Mouse (Mus musculus): Measurements from ENCODE around the gene Slit1. TPM values are rescaled to one million over a fixed set of nuclear protein-coding genes. Genes with fewer than 3 reads are reported as not detected.

Gene Slit1
- polyA plus RNA-seq, 1 experiment from 2014 or later: 25.7 TPM

DNA sequence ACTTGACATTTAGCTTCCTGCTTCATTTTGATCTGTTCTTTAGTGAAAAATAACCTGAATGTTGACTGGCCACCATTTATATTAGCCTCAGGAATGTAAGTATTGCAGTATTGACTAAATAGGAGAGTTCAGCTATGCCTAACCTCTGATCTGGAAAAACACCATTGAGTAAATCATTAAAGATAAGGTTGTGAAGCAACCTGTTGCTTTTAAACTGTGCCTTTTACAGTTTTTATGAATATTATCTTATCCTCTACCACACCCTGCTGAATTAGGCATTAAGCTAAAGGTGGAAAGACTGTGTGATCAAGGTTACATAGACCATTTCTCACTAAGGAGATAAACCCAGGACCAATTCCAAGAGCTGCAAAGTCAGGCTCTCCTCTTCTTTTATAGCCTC, 165.9 kb downstream of the Slit1 start:
- Histone ChIP-seq H3K4me1 (replicated peaks) (no peaks in the 10 kb centered on the region), H3K9ac (no peak overlapping the region), H3K27ac (replicated peaks) (no peak overlapping the region), H3K4me3 (no peak overlapping the region), H3K9me3 (no peaks in the 10 kb centered on the region), H3K4me2 (no peak overlapping the region), H3K36me3 (peaks cover 13% of the 10 kb centered on the region; the same call in 1 of the 2 replicates), H3K27me3 (no peaks in the 10 kb centered on the region)
- no peak for ATAC-seq (ENCODE audit: low FRiP score, low read depth)

DNA sequence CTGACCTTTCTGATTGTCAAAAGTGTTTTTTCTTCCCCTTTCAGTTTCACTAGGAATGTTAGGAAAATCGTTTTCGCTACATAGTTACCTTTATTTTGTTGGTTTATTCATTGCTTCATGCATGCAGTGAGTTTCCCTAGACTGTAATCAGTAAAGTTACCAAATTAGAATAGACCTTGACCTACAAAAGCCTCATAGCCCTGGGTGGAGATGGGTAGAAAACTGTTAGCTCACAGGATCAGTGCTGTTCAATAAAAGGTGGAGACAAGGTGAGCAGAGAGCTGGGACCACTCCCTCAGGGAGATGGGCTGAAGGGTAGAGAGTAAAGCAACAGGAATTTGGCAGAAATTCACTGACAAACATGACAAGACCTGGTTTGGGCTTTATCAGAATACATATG, 169.8 kb downstream of the Slit1 start:
- 97% methylated on average over 2 of the region's 2 CpGs for WGBS
- H3K36me3 ChIP-seq: no peaks in the 10 kb centered on the region
- no peak for ATAC-seq (ENCODE audit: low FRiP score, low read depth)

GRCm38 (mm10) chr19:41568791-41569190, 174.7 kb downstream of the Slit1 start:
- ATAC-seq (ENCODE audit: low FRiP score, low read depth): no peak
- Histone ChIP-seq H3K9me3 (no peaks in the 10 kb centered on the region), H3K4me2 (no peak overlapping the region), H3K27me3 (no peaks in the 10 kb centered on the region), H3K4me1 (replicated peaks) (no peaks in the 10 kb centered on the region), H3K9ac (no peak overlapping the region), H3K4me3 (no peak overlapping the region), H3K36me3 (no peaks in the 10 kb centered on the region), H3K27ac (replicated peaks) (no peak overlapping the region)
- WGBS: 84% methylated on average over 2 of the region's 2 CpGs

More for the DNA sequence above, 169.8 kb downstream of the Slit1 start:
- Histone ChIP-seq H3K9me3 (no peaks in the 10 kb centered on the region), H3K4me2 (no peak overlapping the region), H3K27me3 (no peaks in the 10 kb centered on the region), H3K9ac (no peak overlapping the region), H3K4me3 (no peak overlapping the region), H3K4me1 (replicated peaks) (no peaks in the 10 kb centered on the region), H3K27ac (replicated peaks) (no peak overlapping the region)

GRCm38 (mm10) chr19:41560856-41561255, 182.6 kb downstream of the Slit1 start:
- ATAC-seq (ENCODE audit: low FRiP score, low read depth): no peak
- 91% methylated on average over 3 of the region's 3 CpGs for WGBS
- Histone ChIP-seq H3K4me3 (no peak overlapping the region), H3K36me3 (peaks cover 16% of the 10 kb centered on the region), H3K27me3 (no peaks in the 10 kb centered on the region), H3K4me2 (no peak overlapping the region), H3K9ac (no peak overlapping the region), H3K4me1 (replicated peaks) (0 out of 2 replicates have a peak, but pooled peaks cover 3% of the 10 kb centered on the region), H3K27ac (replicated peaks) (no peak overlapping the region), H3K9me3 (no peaks in the 10 kb centered on the region)

- no peak overlapping the region for H3K9ac ChIP-seq
- H3K9me3 ChIP-seq: no peaks in the 10 kb centered on the region
- peaks cover 21% of the 10 kb centered on the region for H3K36me3 ChIP-seq
- H3K4me1 ChIP-seq (replicated peaks): 0 out of 2 replicates have a peak, but pooled peaks cover 3% of the 10 kb centered on the region
- no peak overlapping the region for H3K4me2 ChIP-seq
- WGBS: 68% methylated on average over 9 of the region's 9 CpGs
- ATAC-seq (ENCODE audit: low FRiP score, low read depth): no peak
- no peak overlapping the region for H3K4me3 ChIP-seq
- no peak overlapping the region for H3K27ac ChIP-seq (replicated peaks)
- no peaks in the 10 kb centered on the region for H3K27me3 ChIP-seq
Observed at GRCm38 (mm10) chr19:41558891-41559486, 184.5 kb downstream of the Slit1 start.

- Histone ChIP-seq H3K27me3 (no peaks in the 10 kb centered on the region), H3K9me3 (no peaks in the 10 kb centered on the region), H3K4me3 (no peak overlapping the region), H3K4me2 (no peak overlapping the region), H3K27ac (replicated peaks) (no peak overlapping the region), H3K4me1 (replicated peaks) (0 out of 2 replicates have a peak, but pooled peaks cover 3% of the 10 kb centered on the region), H3K9ac (no peak overlapping the region), H3K36me3 (peaks cover 24% of the 10 kb centered on the region)
- 88% methylated on average over 4 of the region's 4 CpGs for WGBS
- ATAC-seq (ENCODE audit: low FRiP score, low read depth): no peak
Observed at GRCm38 (mm10) chr19:41557491-41557890, 186.0 kb downstream of the Slit1 start.

- 0 out of 2 replicates have a peak, but pooled peaks cover 3% of the 10 kb centered on the region for H3K4me1 ChIP-seq (replicated peaks)
- 83% methylated on average over 4 of the region's 4 CpGs for WGBS
- no peak for ATAC-seq (ENCODE audit: low FRiP score, low read depth)
- H3K27ac ChIP-seq (replicated peaks): no peak overlapping the region
- no peak overlapping the region for H3K4me3 ChIP-seq
- H3K36me3 ChIP-seq: peaks cover 25% of the 10 kb centered on the region
- no peaks in the 10 kb centered on the region for H3K9me3 ChIP-seq
- H3K27me3 ChIP-seq: no peaks in the 10 kb centered on the region
- no peak overlapping the region for H3K9ac ChIP-seq
- no peak overlapping the region for H3K4me2 ChIP-seq
Observed at GRCm38 (mm10) chr19:41556981-41557380, 186.5 kb downstream of the Slit1 start.

Small RNA genes within 50 kb of the gene (microRNA-seq; reads per million reads assigned to microRNA genes)
- gene Mir8091: not detected

Other genes starting within 250 kb of the Slit1 start
- 2.2 and 2.4 TPM in 2 replicates for gene Gm340, start 161.3 kb downstream of the Slit1 start, polyA plus RNA-seq (2015; fragmentation: Nextera tagmentation; extraction: Ambion mirVana)
- 5.8 and 6.6 TPM in 2 replicates for gene Arhgap19, start 58.4 kb upstream of the Slit1 start, polyA plus RNA-seq (2015; fragmentation: Nextera tagmentation; extraction: Ambion mirVana)
- gene Frat1, start 86.3 kb upstream of the Slit1 start, polyA plus RNA-seq (2015; fragmentation: Nextera tagmentation; extraction: Ambion mirVana): 19.1 and 21.1 TPM in 2 replicates
- 6.7 and 8.1 TPM in 2 replicates for gene Frat2, start 104.5 kb upstream of the Slit1 start, polyA plus RNA-seq (2015; fragmentation: Nextera tagmentation; extraction: Ambion mirVana)
- gene Rrp12, start 152.5 kb upstream of the Slit1 start, polyA plus RNA-seq (2015; fragmentation: Nextera tagmentation; extraction: Ambion mirVana): 17.6 and 19.4 TPM in 2 replicates
- gene Pgam1, start 168.3 kb upstream of the Slit1 start, polyA plus RNA-seq (2015; fragmentation: Nextera tagmentation; extraction: Ambion mirVana): 530 and 573 TPM in 2 replicates
- 52.3 and 59.8 TPM in 2 replicates for gene Exosc1, start 189.8 kb upstream of the Slit1 start, polyA plus RNA-seq (2015; fragmentation: Nextera tagmentation; extraction: Ambion mirVana)
- gene Zdhhc16, start 189.8 kb upstream of the Slit1 start, polyA plus RNA-seq (2015; fragmentation: Nextera tagmentation; extraction: Ambion mirVana): 85.9 and 86.6 TPM in 2 replicates
- 31.3 and 33.4 TPM in 2 replicates for gene Mms19, start 237.5 kb upstream of the Slit1 start, polyA plus RNA-seq (2015; fragmentation: Nextera tagmentation; extraction: Ambion mirVana)
- 13.0 and 15.0 TPM in 2 replicates for gene Ubtd1, start 238.1 kb upstream of the Slit1 start, polyA plus RNA-seq (2015; fragmentation: Nextera tagmentation; extraction: Ambion mirVana)

Measured in hindbrain, embryonic 15.5 days (tissue).